Mouse (Mus musculus) G1E (cell line): ENCODE data around the gene Eef2k. TPM values are rescaled to one million over a fixed set of nuclear protein-coding genes. Genes with fewer than 3 reads are reported as not detected.

Source experiments
- ATAC-seq: 2 replicates; pipeline ENCODE4 v1.8.0; 2016; ENCODE audit warnings: mild to moderate bottlenecking; ENCODE audit not compliant: insufficient number of reproducible peaks, poor library complexity, low FRiP score, severe bottlenecking; ENCODE audit errors: extremely low read depth
- DNase-seq: peaks from one replicate; pipeline ENCODE4 v3.0.0; 2012; ENCODE audit warnings: low spot score
- H3K27me3 ChIP-seq: 2 replicates; pipeline ENCODE4 v1.6.1; 2012; ENCODE audit warnings: mild to moderate bottlenecking, low read length, inconsistent platforms; ENCODE audit not compliant: insufficient read depth
- H3K36me3 ChIP-seq: replicated peaks from 2 replicates; pipeline ENCODE3; 2012; ENCODE audit warnings: mild to moderate bottlenecking, inconsistent platforms
- H3K4me1 ChIP-seq: 2 replicates; pipeline ENCODE4 v1.6.1; 2012; ENCODE audit warnings: low read depth, low read length, inconsistent platforms, mixed read lengths; ENCODE audit not compliant: insufficient read depth
- H3K4me3 ChIP-seq: 2 replicates; pipeline ENCODE4 v1.5.1; 2012; ENCODE audit warnings: low read depth, mild to moderate bottlenecking, inconsistent platforms, low read length, moderate library complexity, mixed read lengths
- H3K9me3 ChIP-seq: replicated peaks from 2 replicates; pipeline ENCODE4 v1.6.1; 2012; ENCODE audit warnings: inconsistent platforms
- CTCF ChIP-seq: IDR thresholded peaks from 2 replicates; pipeline ENCODE4 v1.5.1; 2012; ENCODE audit warnings: low read depth, low read length, inconsistent platforms, mixed read lengths
- GATA1 ChIP-seq: IDR thresholded peaks from 2 replicates; pipeline ENCODE4 v1.6.1; 2012; ENCODE audit warnings: borderline replicate concordance, low read length, inconsistent platforms, mixed read lengths
- GATA2 ChIP-seq: IDR thresholded peaks from 2 replicates; pipeline ENCODE4 v1.6.1; 2012; ENCODE audit warnings: low read depth, low read length, inconsistent platforms, borderline replicate concordance
- POLR2AphosphoS5 ChIP-seq: IDR thresholded peaks from 2 replicates; pipeline ENCODE4 v1.6.1; 2012; ENCODE audit warnings: low read depth, low read length, inconsistent platforms; ENCODE audit not compliant: insufficient replicate concordance
- TAL1 ChIP-seq: conservative IDR thresholded peaks from 2 replicates; pipeline ENCODE4 v1.6.1; 2012; ENCODE audit warnings: low read depth, low read length, inconsistent platforms, mixed read lengths
- polyA plus RNA-seq: library from polyadenylated mRNA; stranded (reverse); fragments of >175 nt; gene quantifications from 2 replicates; pipeline ENCODE4 v1.2.3, GENCODE M21; 2012
- total RNA-seq, 2 experiments: library from RNA; stranded (forward) in 1 of 2; stranded (reverse) in 1 of 2; fragments of 200-1000 nt in 1 of 2; fragments of >200 nt in 1 of 2; fragmentation: Nextera tagmentation in 1 of 2; gene quantifications; 2 replicates each; pipeline ENCODE4 v1.2.3; 2014 to 2017

Gene Eef2k
- total and polyA plus RNA-seq, 3 experiments: 72.9 to 189 (median 107) TPM

GRCm38 (mm10) chr7:120834863-120835372 lies 7.7 kb upstream of the Eef2k start:
- H3K36me3 ChIP-seq: peaks cover 7% of the 10 kb centered on the region
- DNase-seq (peak; percentile 92), ATAC-seq (peak; percentile 83)
- H3K4me3 ChIP-seq: peak overlapping the region; percentile 71
- H3K4me1 ChIP-seq: peaks cover 57% of the 10 kb centered on the region
- peaks cover 29% of the 10 kb centered on the region for H3K27me3 ChIP-seq
- TF ChIP-seq TAL1: no peak
- no peak for TF ChIP-seq POLR2AphosphoS5
- no peak for TF ChIP-seq CTCF
- TF ChIP-seq GATA2: no peak
- TF ChIP-seq GATA1: no peak
- H3K9me3 ChIP-seq: no peaks in the 10 kb centered on the region

- ATAC-seq (peak; percentile 73), DNase-seq (peak; percentile 78)
- Histone ChIP-seq H3K27me3 (peaks cover 21% of the 10 kb centered on the region), H3K36me3 (peaks cover 13% of the 10 kb centered on the region), H3K4me1 (peaks cover 56% of the 10 kb centered on the region), H3K9me3 (no peaks in the 10 kb centered on the region), H3K4me3 (peak overlapping the region; percentile 71)
- peak; percentile 99 for TF ChIP-seq CTCF
- TF ChIP-seq POLR2AphosphoS5: no peak
Measured at GRCm38 (mm10) chr7:120835449-120836359, 6.9 kb upstream of the Eef2k start.

DNA sequence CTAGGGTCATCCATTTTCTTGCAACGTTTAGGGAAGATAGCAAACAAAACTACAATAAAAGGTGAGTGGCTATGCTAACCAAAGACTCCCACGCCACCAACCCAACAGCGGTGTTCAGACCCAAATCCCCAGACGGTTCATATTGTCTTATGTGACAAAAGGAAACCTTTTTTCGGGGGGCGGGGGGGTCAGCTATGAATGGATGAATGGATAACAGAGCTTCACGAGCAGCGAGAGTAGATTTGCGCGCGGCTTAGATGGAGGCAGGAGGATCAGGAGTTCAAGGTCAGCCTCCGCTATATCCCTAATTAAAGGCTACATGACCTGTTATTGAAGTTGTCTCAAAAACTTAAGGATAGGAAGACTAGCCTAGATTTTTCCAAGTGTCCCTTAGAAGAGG lies 6.3 kb upstream of the Eef2k start:
- Histone ChIP-seq H3K4me3 (peak overlapping the region; percentile 71), H3K4me1 (peaks cover 54% of the 10 kb centered on the region), H3K36me3 (peaks cover 16% of the 10 kb centered on the region), H3K27me3 (peaks cover 15% of the 10 kb centered on the region), H3K9me3 (no peaks in the 10 kb centered on the region)
- TF ChIP-seq CTCF: no peak
- no peak for TF ChIP-seq POLR2AphosphoS5
- TF ChIP-seq TAL1: no peak
- TF ChIP-seq GATA1: no peak
- TF ChIP-seq GATA2: no peak
- no peak for DNase-seq
- no peak for ATAC-seq

GRCm38 (mm10) chr7:120838436-120839160 lies 4.0 kb upstream of the Eef2k start:
- ATAC-seq (no peak), DNase-seq (no peak)
- peaks cover 63% of the 10 kb centered on the region for H3K4me1 ChIP-seq
- H3K9me3 ChIP-seq: no peaks in the 10 kb centered on the region
- TF ChIP-seq POLR2AphosphoS5 (no peak), GATA1 (no peak), GATA2 (no peak), CTCF (no peak), TAL1 (no peak)
- peaks cover 16% of the 10 kb centered on the region for H3K36me3 ChIP-seq
- H3K4me3 ChIP-seq: no peak overlapping the region
- no peaks in the 10 kb centered on the region for H3K27me3 ChIP-seq

DNA sequence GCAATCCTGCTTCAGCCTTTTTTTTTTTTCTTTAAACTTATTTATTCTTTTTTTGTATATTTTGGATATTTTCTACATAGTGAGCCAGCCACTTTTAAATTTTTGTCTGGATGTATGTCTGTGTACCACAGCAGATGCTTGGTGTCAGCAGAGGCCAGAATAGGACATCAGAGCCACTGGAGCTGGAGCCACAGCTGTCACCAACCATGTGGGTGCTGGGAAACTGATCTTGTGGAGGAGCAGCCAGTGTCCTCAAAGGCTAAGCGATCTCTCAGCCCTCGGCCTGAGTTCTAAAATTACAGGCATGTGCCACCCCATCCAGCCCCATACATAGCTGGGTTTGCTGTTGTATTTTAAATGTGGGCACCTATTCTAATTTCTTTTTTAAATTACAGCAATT lies 2.8 kb upstream of the Eef2k start:
- Histone ChIP-seq H3K36me3 (peaks cover 23% of the 10 kb centered on the region), H3K27me3 (no peaks in the 10 kb centered on the region), H3K4me1 (peaks cover 66% of the 10 kb centered on the region), H3K9me3 (no peaks in the 10 kb centered on the region), H3K4me3 (no peak overlapping the region)
- no peak for DNase-seq
- TF ChIP-seq GATA2 (no peak), POLR2AphosphoS5 (no peak), GATA1 (no peak), CTCF (no peak), TAL1 (no peak)
- no peak for ATAC-seq

- ATAC-seq: peak; percentile 54
- TF ChIP-seq POLR2AphosphoS5: no peak
- TF ChIP-seq TAL1: no peak
- no peaks in the 10 kb centered on the region for H3K27me3 ChIP-seq
- peaks cover 52% of the 10 kb centered on the region for H3K36me3 ChIP-seq
- H3K9me3 ChIP-seq: no peaks in the 10 kb centered on the region
- H3K4me3 ChIP-seq: peak overlapping the region; percentile 74
- DNase-seq: peak; percentile 78
- peaks cover 72% of the 10 kb centered on the region for H3K4me1 ChIP-seq
Measured at GRCm38 (mm10) chr7:120843037-120843621, 498 bp downstream of the Eef2k start.
